Mouse (Mus musculus) heart, postnatal 0 days (tissue): Measurements from ENCODE around the gene Prss40. TPM values are rescaled to one million over a fixed set of nuclear protein-coding genes. Genes with fewer than 3 reads are reported as not detected.

Experiments used
- ATAC-seq: fragments of 200-750 bp; cut with Nextera tagmentation; 2 replicates; pipeline ENCODE4 v1.8.0; 2017; ENCODE audit warnings: low read depth, moderate number of reproducible peaks, moderate library complexity; ENCODE audit not compliant: insufficient read depth
- DNase-seq: peaks from one replicate; pipeline ENCODE4 v3.0.0-alpha.2; 2016; ENCODE audit warnings: low spot score
- H3K27ac ChIP-seq: fragments of 300-500 bp; sonication (generic); 2 replicates; pipeline ENCODE4 v1.5.1; 2014; ENCODE audit warnings: low read depth, mild to moderate bottlenecking
- H3K27me3 ChIP-seq: fragments of 300-500 bp; sonication (generic); 2 replicates; pipeline ENCODE4 v1.6.1; 2014; ENCODE audit warnings: low read length, mixed read lengths; ENCODE audit not compliant: control insufficient read depth, insufficient read depth
- H3K36me3 ChIP-seq: fragments of 300-500 bp; sonication (generic); replicated peaks from 2 replicates; pipeline ENCODE4 v1.6.1; 2014; ENCODE audit warnings: low read length, mixed read lengths; ENCODE audit not compliant: control insufficient read depth, insufficient read depth
- H3K4me1 ChIP-seq: fragments of 300-500 bp; sonication (generic); 2 replicates; pipeline ENCODE4 v1.6.1; 2014; ENCODE audit warnings: antibody characterized with exemption; ENCODE audit not compliant: control insufficient read depth, insufficient read depth
- H3K4me2 ChIP-seq: fragments of 300-500 bp; sonication (generic); 2 replicates; pipeline ENCODE4 v1.6.1; 2014; ENCODE audit warnings: low read depth, mild to moderate bottlenecking, low read length, moderate library complexity
- H3K4me3 ChIP-seq: fragments of 300-500 bp; sonication (generic); 2 replicates; pipeline ENCODE4 v1.5.1; 2014; ENCODE audit warnings: low read depth, low read length
- H3K9ac ChIP-seq: fragments of 300-500 bp; sonication (generic); replicated peaks from 2 replicates; pipeline ENCODE4 v1.6.1; 2014; ENCODE audit warnings: low read depth, low read length, mixed read lengths
- H3K9me3 ChIP-seq: fragments of 300-500 bp; sonication (generic); replicated peaks from 2 replicates; pipeline ENCODE4 v1.6.1; 2016; ENCODE audit warnings: low read length; ENCODE audit not compliant: control insufficient read depth
- CTCF ChIP-seq: IDR thresholded peaks from 2 replicates; pipeline ENCODE4 v1.5.1; 2016; ENCODE audit warnings: antibody characterized with exemption, control low read depth, low read depth
- EP300 ChIP-seq: IDR thresholded peaks from 2 replicates; pipeline ENCODE4 v1.6.1; 2016; ENCODE audit warnings: antibody characterized with exemption, low read depth
- WGBS: fragments of 180-500 bp; shearing (Covaris S2); extraction: QIAGEN DNeasy Blood & Tissue Kit; methylation state at CpG from one replicate; pipeline ENCODE4 v1.1.7; 2014; 5-methylcytosine and 5-hydroxymethylcytosine counted together
- polyA plus RNA-seq: library from polyadenylated mRNA; unstranded; fragments of >200 nt; fragmentation: Nextera tagmentation; extraction: Ambion mirVana; gene quantifications from 2 replicates; pipeline ENCODE4 v1.2.1, GENCODE M21; 2015
- total RNA-seq: library from RNA; depleted of rRNA; stranded (reverse); fragments of >200 nt; gene quantifications from 2 replicates; pipeline ENCODE4 v1.2.3, GENCODE M21; 2014; ENCODE audit warnings: low replicate concordance

Gene Prss40
- total and polyA plus RNA-seq, 2 experiments from 2014 or later, result not detected

DNA sequence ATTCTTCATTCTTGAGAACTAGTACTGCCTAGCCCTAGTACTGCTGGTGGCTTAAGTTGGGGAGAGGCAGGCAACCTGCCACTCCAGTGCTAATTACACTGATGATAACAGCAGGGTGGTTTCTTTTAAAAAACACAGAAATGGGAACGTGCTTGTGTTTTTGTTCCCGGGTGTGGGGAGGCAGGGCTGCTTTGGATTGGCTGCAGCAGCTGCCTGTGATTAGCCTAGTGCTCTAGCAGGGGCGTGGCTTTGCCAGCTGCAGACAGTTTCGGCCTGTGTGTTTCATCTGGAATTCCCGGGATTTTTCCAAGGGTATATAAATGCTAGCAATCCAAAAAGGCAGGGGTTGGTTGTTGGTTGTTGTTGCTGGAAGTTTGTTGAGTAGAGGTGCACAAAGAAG lies 44.1 kb downstream of the Prss40 start:
- Histone ChIP-seq H3K27me3 (no peaks in the 10 kb centered on the region), H3K4me1 (no peaks in the 10 kb centered on the region), H3K36me3 (no peaks in the 10 kb centered on the region), H3K4me3 (no peak overlapping the region), H3K9me3 (no peaks in the 10 kb centered on the region), H3K9ac (no peak overlapping the region), H3K4me2 (no peak overlapping the region), H3K27ac (no peak overlapping the region)
- TF ChIP-seq CTCF (no peak), EP300 (no peak)
- DNase-seq (no peak), ATAC-seq (no peak)
- 23% methylated on average over 5 of the region's 5 CpGs for WGBS

- 82% methylated on average over 4 of the region's 4 CpGs for WGBS
- no peak for DNase-seq
- Histone ChIP-seq H3K27me3 (no peaks in the 10 kb centered on the region), H3K9ac (no peak overlapping the region), H3K27ac (no peak overlapping the region), H3K4me1 (no peaks in the 10 kb centered on the region), H3K9me3 (no peaks in the 10 kb centered on the region), H3K4me3 (no peak overlapping the region), H3K4me2 (no peak overlapping the region), H3K36me3 (no peaks in the 10 kb centered on the region)
- no peak for ATAC-seq
- TF ChIP-seq CTCF, result no peak
- no peak for TF ChIP-seq EP300
These were observed 47.7 kb downstream of the Prss40 start for GRCm38 (mm10) chr1:34513068-34513467.

- 11% methylated on average over 3 of the region's 3 CpGs for WGBS
- TF ChIP-seq CTCF, result peak; percentile 62
- no peak for TF ChIP-seq EP300
- Histone ChIP-seq H3K36me3 (no peaks in the 10 kb centered on the region), H3K9me3 (no peaks in the 10 kb centered on the region), H3K27me3 (no peaks in the 10 kb centered on the region), H3K4me3 (no peak overlapping the region), H3K4me1 (no peaks in the 10 kb centered on the region), H3K27ac (no peak overlapping the region), H3K9ac (no peak overlapping the region), H3K4me2 (no peak overlapping the region)
- DNase-seq (peak; percentile 9), ATAC-seq (0 out of 2 replicates have a peak, but pooled peaks have one; percentile 14)
These were observed 49.7 kb downstream of the Prss40 start for GRCm38 (mm10) chr1:34511027-34511426.

- H3K27ac ChIP-seq, result no peak overlapping the region
These were observed 50.2 kb downstream of the Prss40 start for GRCm38 (mm10) chr1:34510575-34510981.

DNA sequence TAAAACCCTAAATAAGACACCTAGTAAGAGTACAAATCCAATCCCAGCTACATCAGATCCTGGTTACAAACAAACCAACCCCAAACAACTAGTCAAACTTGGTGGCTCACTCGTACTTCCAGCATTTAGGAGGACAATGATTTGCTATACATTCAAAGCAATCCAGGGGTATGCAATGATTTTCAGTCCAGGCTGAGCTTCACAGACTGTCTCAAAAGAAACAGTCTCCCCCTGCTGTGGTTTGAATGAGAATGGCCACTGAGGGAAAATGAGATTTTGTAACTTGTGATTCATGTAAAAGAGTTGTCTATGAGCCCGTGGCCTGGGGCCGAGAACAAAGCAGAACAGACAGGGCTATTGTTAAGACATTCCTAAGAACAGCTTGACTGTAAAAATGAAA lies 52.8 kb downstream of the Prss40 start:
- Histone ChIP-seq H3K27me3 (no peaks in the 10 kb centered on the region), H3K27ac (no peak overlapping the region), H3K4me1 (no peaks in the 10 kb centered on the region), H3K9me3 (no peaks in the 10 kb centered on the region), H3K36me3 (no peaks in the 10 kb centered on the region), H3K9ac (no peak overlapping the region), H3K4me2 (no peak overlapping the region), H3K4me3 (no peak overlapping the region)
- ATAC-seq (no peak), DNase-seq (no peak)
- WGBS, result 90% methylated on average over 3 of the region's 3 CpGs
- TF ChIP-seq EP300 (no peak), CTCF (no peak)

More at GRCm38 (mm10) chr1:34510575-34510981, 50.2 kb downstream of the Prss40 start:
- Histone ChIP-seq H3K9me3 (no peaks in the 10 kb centered on the region), H3K4me2 (peak overlapping the region; percentile 47), H3K4me1 (no peaks in the 10 kb centered on the region), H3K4me3 (no peak overlapping the region), H3K9ac (no peak overlapping the region), H3K36me3 (no peaks in the 10 kb centered on the region), H3K27me3 (no peaks in the 10 kb centered on the region)
- TF ChIP-seq CTCF (no peak), EP300 (no peak)
- DNase-seq, result no peak
- WGBS, result 9% methylated on average over 7 of the region's 7 CpGs
- no peak for ATAC-seq

DNA sequence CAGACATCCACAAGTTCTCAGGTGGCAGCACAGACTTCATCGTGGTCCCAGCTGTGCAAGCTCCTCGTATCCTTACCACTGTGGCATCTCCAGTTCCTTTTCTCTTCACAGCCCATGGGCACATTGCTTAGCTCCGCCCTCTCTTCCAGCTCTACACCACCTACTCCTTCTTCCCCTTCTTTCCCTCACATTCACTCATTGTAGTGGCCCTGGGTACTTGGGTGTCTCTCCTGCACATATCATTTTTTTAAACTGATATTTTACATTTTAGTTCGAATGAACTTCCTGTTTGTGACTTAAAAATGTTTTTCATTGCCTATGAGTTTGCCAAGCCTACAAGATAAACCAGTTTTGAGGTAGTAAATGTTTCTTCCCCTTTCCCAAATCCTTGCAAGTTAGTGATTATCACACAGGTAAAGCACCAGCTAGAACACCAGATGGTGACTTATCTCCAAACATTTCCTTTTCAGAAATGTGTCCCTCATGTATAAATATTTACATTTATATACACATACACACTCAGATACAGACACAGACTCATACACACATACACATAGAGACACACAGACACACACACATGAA lies 54.7 kb downstream of the Prss40 start:
- Histone ChIP-seq H3K4me3 (no peak overlapping the region), H3K9ac (no peak overlapping the region), H3K9me3 (no peaks in the 10 kb centered on the region), H3K4me1 (no peaks in the 10 kb centered on the region), H3K27me3 (no peaks in the 10 kb centered on the region), H3K36me3 (no peaks in the 10 kb centered on the region), H3K4me2 (no peak overlapping the region), H3K27ac (no peak overlapping the region)
- TF ChIP-seq CTCF, result no peak
- no peak for TF ChIP-seq EP300
- 74% methylated on average over 4 of the region's 4 CpGs for WGBS
- no peak for ATAC-seq
- no peak for DNase-seq
